Mouse (Mus musculus) erythroblast, embryonic 14.5 days (primary cell): ENCODE results near the gene Mapk1. TPM values are rescaled to one million over a fixed set of nuclear protein-coding genes. Genes with fewer than 3 reads are reported as not detected.

Source experiments
- H3K27me3 ChIP-seq: 2 replicates; pipeline ENCODE4 v1.6.1; 2012; ENCODE audit warnings: inconsistent platforms; ENCODE audit not compliant: control insufficient read depth
- H3K36me3 ChIP-seq: 2 replicates; pipeline ENCODE4 v1.6.1; 2012; ENCODE audit warnings: mild to moderate bottlenecking, inconsistent platforms; ENCODE audit not compliant: control insufficient read depth
- H3K4me1 ChIP-seq: 2 replicates; pipeline ENCODE4 v1.6.1; 2012; ENCODE audit warnings: inconsistent platforms; ENCODE audit not compliant: control insufficient read depth
- H3K4me3 ChIP-seq: replicated peaks from 2 replicates; pipeline ENCODE3; 2012; ENCODE audit warnings: moderate library complexity, mild to moderate bottlenecking, inconsistent platforms
- H3K9me3 ChIP-seq: 2 replicates; pipeline ENCODE4 v1.6.1; 2012; ENCODE audit warnings: low read length, inconsistent platforms, mixed read lengths; ENCODE audit not compliant: control insufficient read depth
- GATA1 ChIP-seq: IDR thresholded peaks from 2 replicates; pipeline ENCODE4 v1.6.1; 2012; ENCODE audit warnings: low read length, inconsistent platforms, mixed read lengths
- TAL1 ChIP-seq: IDR thresholded peaks from 3 replicates; pipeline ENCODE4 v1.6.1; 2012; ENCODE audit warnings: low read length, inconsistent platforms, mixed read lengths
- polyA plus RNA-seq: library from polyadenylated mRNA; stranded (reverse); fragments of >175 nt; gene quantifications from 2 replicates; pipeline ENCODE4 v1.2.3, GENCODE M21; 2012

Gene Mapk1
- polyA plus RNA-seq, 1 experiment, result 2.3 TPM

DNA sequence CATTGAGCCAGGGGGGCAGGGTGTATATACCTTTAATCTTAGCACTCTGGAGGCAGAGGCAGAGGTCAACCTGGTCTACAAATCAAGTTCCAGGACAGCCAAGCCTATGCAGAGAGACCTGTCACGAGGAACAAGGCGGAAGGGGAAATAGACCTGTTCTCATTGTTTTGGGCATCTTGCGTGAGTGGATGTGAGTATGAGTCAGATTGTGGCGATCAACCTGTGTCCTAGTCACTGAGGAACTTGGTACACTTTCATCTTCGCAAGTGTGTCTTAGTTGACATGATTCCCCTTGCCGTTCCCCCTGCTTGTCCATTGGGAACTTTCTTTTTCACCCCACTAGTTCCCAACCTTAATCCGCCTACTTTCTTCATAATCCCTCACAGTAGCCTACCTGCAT is 26.9 kb downstream of the Mapk1 start:
- Histone ChIP-seq H3K9me3 (no peaks in the 10 kb centered on the region), H3K27me3 (no peaks in the 10 kb centered on the region), H3K36me3 (peaks cover 38% of the 10 kb centered on the region), H3K4me1 (peaks cover 6% of the 10 kb centered on the region), H3K4me3 (no peak overlapping the region)
- no peak for TF ChIP-seq TAL1
- TF ChIP-seq GATA1, result no peak

DNA sequence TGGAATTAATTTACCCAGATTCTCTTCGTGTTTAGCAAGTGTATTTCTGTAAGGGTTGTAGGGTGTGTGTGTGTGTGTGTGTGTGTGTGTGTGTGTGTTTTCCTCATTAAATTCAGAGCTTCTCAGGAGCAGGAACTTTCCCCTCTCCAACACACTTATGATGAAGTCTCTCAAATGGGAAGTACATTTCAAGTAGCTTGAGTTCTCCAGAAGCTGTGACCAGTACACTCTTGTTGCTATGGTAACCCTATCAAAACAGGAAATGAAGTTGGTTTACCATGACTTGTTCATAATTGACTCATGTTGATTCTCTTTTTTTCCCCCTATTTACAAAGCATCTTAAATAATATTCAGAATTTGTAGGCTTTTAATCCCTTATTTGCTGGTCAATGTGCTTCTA is 29.4 kb downstream of the Mapk1 start:
- TF ChIP-seq GATA1, result no peak
- TF ChIP-seq TAL1, result no peak
- H3K27me3 ChIP-seq, result no peaks in the 10 kb centered on the region
- peaks cover 3% of the 10 kb centered on the region for H3K4me1 ChIP-seq
- peaks cover 47% of the 10 kb centered on the region for H3K36me3 ChIP-seq
- no peak overlapping the region for H3K4me3 ChIP-seq
- no peaks in the 10 kb centered on the region for H3K9me3 ChIP-seq

DNA sequence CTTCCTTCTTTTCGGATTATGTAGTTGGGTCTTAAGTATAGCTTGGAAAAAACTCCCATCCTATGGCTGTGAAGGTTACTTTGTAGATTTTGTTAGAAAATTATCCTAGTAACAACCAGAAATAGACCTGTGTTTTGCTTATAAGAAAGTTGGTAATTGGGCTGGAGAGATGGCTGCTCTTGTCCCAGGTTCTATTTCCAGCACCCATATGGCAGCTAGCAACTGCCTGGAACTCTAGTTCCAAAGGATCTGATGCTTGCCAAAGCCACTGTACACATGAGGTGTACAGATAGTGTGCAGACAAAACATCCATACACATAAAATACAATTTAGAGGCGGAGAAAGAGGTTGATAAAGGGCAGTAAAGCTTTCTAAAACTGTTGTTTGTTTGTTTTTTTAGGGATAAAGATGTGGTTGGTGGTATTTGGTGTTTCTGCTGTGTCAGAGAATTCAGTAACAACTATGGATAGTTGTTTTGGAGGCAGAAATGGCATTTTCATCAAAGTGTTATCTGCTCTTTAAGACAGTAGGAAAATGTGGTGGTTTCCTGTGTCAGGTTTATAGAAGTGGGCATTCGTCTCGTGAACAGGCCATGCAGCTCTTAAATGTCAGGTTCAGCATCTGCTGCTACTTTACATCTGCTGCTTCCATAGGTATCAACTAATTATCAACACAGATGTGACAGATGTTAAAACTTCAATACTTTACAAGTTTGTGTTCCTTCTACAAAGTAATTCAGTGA is 32.1 kb downstream of the Mapk1 start:
- Histone ChIP-seq H3K4me3 (no peak overlapping the region), H3K4me1 (peaks cover 2% of the 10 kb centered on the region; the same call in 1 of the 2 replicates), H3K9me3 (no peaks in the 10 kb centered on the region), H3K36me3 (peaks cover 65% of the 10 kb centered on the region), H3K27me3 (no peaks in the 10 kb centered on the region)
- no peak for TF ChIP-seq TAL1
- TF ChIP-seq GATA1, result no peak

DNA sequence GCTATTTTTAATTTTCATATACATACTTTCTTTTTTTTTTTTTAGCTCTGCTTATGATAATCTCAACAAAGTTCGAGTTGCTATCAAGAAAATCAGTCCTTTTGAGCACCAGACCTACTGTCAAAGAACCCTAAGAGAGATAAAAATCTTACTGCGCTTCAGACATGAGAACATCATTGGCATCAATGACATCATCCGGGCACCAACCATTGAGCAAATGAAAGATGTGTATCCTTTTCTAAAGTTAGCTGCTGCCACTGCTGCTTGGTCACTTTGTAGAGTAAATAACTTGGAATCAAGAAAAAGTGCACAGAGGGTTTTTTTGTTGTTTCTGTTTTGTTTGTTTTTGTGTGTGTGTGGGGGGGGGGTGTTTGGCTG is 32.7 kb downstream of the Mapk1 start:
- no peaks in the 10 kb centered on the region for H3K9me3 ChIP-seq
- H3K4me1 ChIP-seq, result peaks cover 2% of the 10 kb centered on the region; the same call in 1 of the 2 replicates
- TF ChIP-seq TAL1, result no peak
- TF ChIP-seq GATA1, result no peak
- H3K36me3 ChIP-seq, result peaks cover 70% of the 10 kb centered on the region
- H3K4me3 ChIP-seq, result no peak overlapping the region
- H3K27me3 ChIP-seq, result no peaks in the 10 kb centered on the region

DNA sequence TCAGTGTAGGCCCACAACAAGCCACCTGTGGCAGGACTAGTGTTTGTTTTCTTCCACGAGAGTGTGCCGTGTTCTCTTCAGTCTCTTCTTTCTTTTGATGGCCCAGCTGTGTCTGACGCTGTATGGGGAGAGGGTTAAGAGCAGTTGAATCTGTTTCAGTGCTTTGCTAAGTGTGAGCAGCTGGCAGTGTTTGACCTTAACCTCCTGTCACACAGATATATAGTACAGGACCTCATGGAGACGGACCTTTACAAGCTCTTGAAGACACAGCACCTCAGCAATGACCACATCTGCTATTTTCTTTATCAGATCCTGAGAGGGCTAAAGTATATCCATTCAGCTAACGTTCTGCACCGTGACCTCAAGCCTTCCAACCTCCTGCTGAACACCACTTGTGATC is 34.9 kb downstream of the Mapk1 start:
- TF ChIP-seq TAL1 (no peak), GATA1 (no peak)
- Histone ChIP-seq H3K9me3 (no peaks in the 10 kb centered on the region), H3K27me3 (no peaks in the 10 kb centered on the region), H3K36me3 (peaks cover 84% of the 10 kb centered on the region), H3K4me1 (no peaks in the 10 kb centered on the region), H3K4me3 (no peak overlapping the region)

DNA sequence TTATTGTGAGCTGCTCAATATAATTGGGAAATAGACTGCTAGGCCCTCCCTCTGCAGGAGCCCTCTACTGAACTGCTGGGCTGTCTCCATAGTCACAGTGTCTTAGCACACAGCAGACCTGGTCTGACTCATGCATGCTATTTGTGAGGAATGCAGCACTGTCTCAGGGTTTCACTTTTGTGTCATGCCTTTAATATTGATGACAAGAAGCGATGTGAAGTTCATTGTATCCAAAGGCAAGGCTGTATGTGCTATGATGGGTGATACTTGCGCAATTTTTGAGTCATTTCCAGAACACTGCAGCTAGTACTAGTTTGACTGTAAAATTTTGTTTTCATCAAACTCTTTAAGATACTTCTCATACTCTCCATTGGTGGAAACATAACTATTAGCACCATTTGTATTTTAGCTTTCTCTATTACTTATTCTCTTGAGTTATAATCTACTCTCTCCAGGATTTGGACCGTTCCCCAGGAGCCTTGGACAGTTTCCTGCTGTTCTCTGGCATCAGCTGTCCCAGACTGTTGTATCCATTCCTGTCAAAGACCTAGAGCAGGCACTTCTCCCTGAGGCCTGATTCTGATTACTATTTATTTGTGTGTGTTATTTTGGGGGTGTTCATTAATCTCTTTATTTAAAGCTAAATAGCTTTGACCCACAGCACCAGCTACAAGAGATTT is 41.4 kb downstream of the Mapk1 start:
- Histone ChIP-seq H3K9me3 (no peaks in the 10 kb centered on the region), H3K4me1 (no peaks in the 10 kb centered on the region), H3K4me3 (no peak overlapping the region), H3K27me3 (no peaks in the 10 kb centered on the region), H3K36me3 (peaks cover 95% of the 10 kb centered on the region)
- TF ChIP-seq GATA1 (no peak), TAL1 (no peak)

DNA sequence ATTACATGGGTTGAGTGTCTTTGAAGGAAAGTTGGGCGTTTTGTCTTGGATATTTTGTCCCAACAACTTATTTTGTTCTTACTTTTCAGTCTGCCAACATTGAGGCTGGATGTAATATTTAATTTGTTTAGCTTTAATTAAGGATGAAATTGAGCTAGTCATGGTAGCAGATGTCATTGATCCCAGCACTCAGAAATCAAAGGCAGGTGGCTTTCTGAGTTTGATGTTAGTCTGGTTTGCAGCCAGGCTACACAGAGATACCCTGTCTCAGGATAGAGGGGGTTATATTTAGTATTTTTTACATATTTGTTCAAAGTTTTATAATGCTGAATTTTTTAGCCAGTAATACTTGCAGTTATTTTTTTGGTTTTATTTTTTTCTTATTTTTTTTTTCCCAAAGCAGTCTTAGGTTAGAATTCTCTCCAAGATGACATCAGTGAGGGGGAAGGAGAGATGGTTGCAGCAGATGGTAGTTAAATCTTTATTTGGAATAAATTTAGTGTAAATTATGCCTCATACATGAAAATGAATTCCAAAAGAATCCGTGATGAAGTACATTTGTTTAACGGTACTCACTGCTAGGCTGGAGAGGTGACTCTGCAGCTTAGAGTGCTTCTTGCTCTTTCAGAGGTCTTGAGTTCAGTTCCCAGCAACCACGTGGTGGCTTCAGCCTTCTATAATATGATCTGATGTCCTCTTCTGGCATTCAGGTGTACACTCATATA is 47.0 kb downstream of the Mapk1 start:
- Histone ChIP-seq H3K9me3 (no peaks in the 10 kb centered on the region), H3K4me3 (no peak overlapping the region), H3K36me3 (peaks cover 90% of the 10 kb centered on the region), H3K27me3 (no peaks in the 10 kb centered on the region), H3K4me1 (no peaks in the 10 kb centered on the region)
- TF ChIP-seq GATA1 (no peak), TAL1 (no peak)

DNA sequence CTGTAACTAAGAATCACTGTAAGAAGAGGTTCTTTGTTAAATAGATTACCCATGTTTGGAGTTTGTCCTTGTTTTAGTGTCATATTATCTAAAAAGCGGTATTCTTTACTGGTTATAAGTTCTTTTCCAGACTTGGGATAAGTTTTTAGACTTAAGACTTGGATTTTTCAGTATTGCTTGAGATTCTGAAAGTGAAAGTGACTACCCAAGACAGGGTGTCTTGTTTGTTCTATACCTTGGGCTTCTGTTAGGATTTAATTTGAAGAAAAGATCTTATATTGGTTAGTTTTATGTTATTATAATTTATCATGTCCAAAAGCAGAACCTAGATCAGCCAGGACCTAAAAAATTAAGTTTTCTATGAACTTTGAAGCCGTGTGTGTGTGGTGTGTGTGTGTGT is 50.6 kb downstream of the Mapk1 start:
- Histone ChIP-seq H3K36me3 (peaks cover 92% of the 10 kb centered on the region), H3K9me3 (no peaks in the 10 kb centered on the region), H3K4me1 (no peaks in the 10 kb centered on the region), H3K4me3 (no peak overlapping the region), H3K27me3 (no peaks in the 10 kb centered on the region)
- TF ChIP-seq GATA1 (no peak), TAL1 (no peak)

DNA sequence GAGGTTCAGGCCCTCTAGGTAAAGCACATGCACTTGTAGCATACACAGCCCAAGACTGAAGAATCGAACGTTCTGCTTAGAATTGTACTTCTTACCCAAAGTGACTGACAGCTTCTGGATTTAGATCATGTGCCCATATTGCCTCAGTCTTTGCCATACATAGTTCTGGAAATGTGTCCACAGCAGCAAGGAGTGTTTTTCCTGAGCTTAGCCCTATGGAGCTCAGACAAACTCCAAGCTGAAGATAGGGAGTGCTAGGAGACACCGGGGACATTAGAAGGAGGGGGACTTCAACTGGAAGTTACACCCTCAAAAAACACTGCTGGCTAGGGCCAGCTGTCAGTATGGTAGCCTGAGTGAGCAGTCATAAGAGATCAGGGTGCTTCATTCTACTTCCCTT is 57.5 kb downstream of the Mapk1 start:
- Histone ChIP-seq H3K27me3 (no peaks in the 10 kb centered on the region), H3K9me3 (no peaks in the 10 kb centered on the region), H3K4me1 (no peaks in the 10 kb centered on the region), H3K4me3 (no peak overlapping the region), H3K36me3 (peaks cover 97% of the 10 kb centered on the region)
- TF ChIP-seq GATA1 (no peak), TAL1 (no peak)
